Mouse (Mus musculus) mesoderm, embryonic 11.5 days (tissue): ENCODE data around the gene Olfr1202.

Source experiments
- DNase-seq: peaks from one replicate; pipeline ENCODE4 v3.0.0-alpha.2; 2012; ENCODE audit warnings: low read depth, low spot score

Olfr1202 gene

DNA sequence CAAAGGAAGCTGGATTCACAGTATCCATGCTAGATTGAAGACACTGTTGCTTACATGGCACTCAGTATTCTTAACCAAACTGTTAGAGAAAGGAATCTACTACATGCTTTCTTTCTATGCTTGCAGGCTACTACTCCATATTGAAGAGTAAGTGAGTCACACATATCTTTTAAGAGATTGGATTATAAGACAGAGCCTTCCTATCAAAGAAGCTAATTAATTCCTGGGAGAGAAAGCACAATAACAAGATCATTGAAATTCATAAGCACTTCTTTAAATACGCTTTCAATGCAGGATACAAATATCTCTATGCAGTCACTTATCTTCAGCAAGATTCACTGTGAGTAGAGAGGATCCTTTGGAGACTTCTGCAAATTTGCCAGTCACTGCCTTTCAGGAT is at the start of gene Olfr1202:
Gene Olfr1202, plus strand, starts transcription at position 301 of the 400 bp plus-strand sequence.
- no peak for DNase-seq

- no peak for DNase-seq
Observed at GRCm38 (mm10) chr2:88770388-88770787, 43.9 kb upstream of the Olfr1202 start, which contains the start of gene Olfr1200. Gene Olfr1200, minus strand, starts transcription at chr2:88770488.

GRCm38 (mm10) chr2:88792736-88793135 is 21.6 kb upstream of the Olfr1202 start, which contains the start of gene Olfr1201:
Gene Olfr1201, plus strand, starts transcription at chr2:88793036.
- no peak for DNase-seq

DNA sequence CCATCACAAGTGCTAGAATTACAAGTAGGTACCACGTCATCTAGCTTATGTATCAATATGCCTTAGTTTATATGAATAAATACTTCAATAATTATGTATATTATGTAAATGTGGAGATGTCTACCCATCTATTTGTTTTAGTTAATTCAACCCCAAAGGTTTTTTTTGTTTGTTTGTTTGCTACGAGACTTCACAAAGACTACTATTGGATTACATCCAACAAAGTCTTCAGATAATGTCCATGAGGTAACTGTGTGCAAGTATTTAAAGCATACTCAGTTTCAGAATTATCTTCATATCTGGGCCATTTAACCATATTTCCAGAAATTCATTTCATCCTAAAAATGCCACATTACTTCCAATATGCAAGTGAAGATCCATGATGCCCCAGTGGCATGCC is 15.1 kb downstream of the Olfr1202 start, which contains the start of gene Olfr1205:
Gene Olfr1205, plus strand, starts transcription at position 301 of the 400 bp plus-strand sequence.
- DNase-seq: no peak

DNA sequence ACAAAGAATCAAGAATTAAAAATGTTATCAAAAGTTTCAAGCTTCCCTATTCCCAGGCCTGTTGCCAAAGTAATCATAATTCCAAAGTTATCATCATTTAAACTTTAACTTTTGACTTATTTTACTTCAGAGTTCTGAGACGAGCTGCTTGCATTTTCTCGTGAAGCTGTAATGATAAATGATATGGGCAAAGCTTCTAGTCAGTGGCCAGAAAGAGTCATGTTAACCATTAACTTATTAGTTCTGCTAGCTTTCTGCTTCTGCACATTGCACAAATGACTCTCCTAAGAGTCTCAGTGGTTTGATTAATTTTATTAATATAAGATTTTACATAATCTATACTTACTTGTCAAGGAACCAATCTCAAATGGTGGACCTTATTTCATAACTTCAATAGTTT is 24.2 kb downstream of the Olfr1202 start:
- no peak for DNase-seq

DNA sequence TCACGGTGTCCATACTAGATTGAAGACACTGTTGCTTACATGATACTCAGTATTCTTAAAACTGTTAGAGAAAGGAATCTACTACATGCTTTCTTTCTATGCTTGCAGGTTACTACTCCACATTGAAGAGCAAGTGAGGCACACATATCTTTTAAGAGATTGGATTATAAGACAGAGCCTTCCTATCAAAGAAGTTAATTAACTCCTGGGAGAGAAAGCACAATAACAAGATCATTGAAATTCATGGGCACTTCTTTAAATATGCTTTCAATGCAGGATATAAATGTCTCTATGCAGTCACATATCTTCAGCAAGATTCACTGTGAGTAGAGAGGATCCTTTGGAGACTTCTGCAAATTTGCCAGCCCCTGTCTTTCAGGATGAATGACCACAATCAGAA is 34.7 kb downstream of the Olfr1202 start, which contains the start of gene Olfr1204:
Gene Olfr1204, plus strand, starts transcription at position 301 of the 400 bp plus-strand sequence.
- no peak for DNase-seq

DNA sequence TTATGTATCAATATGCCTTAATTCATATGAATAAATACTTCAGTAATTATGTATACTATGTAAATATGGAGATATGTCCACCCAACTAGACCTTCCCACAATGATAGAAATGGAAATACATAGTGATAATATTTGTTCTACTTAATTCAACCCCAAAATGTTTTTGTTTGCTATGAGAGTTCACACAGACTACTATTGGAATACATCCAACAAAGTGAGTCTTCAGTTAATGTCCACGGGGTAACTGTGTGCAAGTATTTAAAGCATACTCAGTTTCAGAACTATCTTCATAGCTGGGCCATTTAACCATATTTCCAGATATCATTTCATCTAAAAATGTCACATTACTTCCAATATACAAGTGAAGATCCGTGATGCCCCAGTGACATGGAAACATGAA is 48.6 kb downstream of the Olfr1202 start, which contains the start of gene Olfr1206:
Gene Olfr1206, plus strand, starts transcription at position 301 of the 400 bp plus-strand sequence.
- DNase-seq: no peak
